Mouse (Mus musculus) ZHBTc4 (cell line): ENCODE data around the gene Gm6993.

Source experiments
- DNase-seq: peaks from one replicate; pipeline ENCODE4 v3.0.0-alpha.2; 2011; ENCODE audit warnings: low read depth, low spot score

Gm6993 gene

GRCm38 (mm10) chr12:31240470-31240869 lies at the start of gene Gm6993:
Gene Gm6993, plus strand, starts transcription at chr12:31240770.
- DNase-seq, result no peak

GRCm38 (mm10) chr12:31191329-31191954 lies 49.1 kb upstream of the Gm6993 start:
- DNase-seq, result peak; percentile 4

DNA sequence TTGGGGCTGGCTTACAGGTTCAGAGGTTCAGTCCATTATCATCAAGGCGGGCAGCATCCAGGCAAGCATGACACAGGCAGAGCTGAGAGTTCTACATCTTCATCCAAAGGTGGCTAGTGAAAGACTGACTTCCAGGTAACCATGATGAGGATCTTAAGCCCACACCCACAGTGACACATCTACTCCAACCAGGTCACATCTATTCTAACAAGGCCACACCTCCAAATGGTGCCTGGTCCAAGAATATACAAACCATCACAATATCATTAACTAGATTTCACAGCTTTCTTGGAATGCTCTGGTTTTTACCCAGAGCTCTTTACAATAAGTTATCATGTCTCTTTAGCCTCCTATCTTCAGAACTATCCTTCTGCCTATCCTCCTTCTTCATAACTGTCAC lies 38.1 kb upstream of the Gm6993 start:
- DNase-seq, result no peak

- no peak for DNase-seq
Observed at GRCm38 (mm10) chr12:31203746-31204455, 36.7 kb upstream of the Gm6993 start.

DNA sequence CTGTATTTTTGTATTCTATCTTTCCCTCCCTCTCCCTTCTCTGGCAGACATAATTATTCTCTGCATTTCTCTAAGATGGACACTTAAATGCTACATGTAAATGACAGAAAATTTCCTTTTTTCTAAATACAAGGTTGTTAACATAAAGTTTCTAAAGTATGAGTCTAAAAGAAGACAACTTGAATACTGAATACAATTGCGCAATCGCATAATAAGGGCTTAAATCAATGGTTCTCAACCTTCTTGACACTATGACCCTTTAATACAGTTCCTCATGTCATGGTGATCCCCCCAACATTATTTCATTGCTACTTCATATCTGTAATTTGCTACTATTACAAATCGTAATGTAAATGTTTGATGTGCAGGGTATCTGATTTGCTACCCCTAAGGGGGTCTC lies 35.7 kb upstream of the Gm6993 start:
- no peak for DNase-seq

GRCm38 (mm10) chr12:31205983-31206633 lies 34.5 kb upstream of the Gm6993 start:
- DNase-seq, result no peak

DNA sequence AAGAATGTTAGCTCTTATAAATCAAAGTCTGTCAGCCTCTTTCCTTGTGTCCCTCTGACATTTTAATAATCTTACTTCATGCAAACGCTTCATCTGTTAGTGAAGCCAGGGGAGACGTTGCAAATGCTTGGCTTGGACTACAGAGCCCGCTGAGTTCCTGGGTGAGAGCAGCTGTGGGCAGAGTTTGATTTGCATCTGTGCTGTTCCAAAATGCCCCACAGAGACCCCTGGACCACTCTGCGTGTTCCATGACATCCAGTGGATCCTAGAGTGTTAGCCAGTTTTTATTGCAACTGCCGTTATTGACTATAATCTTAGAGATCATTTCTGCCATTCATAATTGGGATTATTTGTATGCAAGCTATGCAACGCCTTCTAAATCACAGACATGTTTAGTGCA lies 31.8 kb upstream of the Gm6993 start:
- DNase-seq, result no peak

- DNase-seq, result no peak
Observed at GRCm38 (mm10) chr12:31209377-31209805, 31.2 kb upstream of the Gm6993 start.

DNA sequence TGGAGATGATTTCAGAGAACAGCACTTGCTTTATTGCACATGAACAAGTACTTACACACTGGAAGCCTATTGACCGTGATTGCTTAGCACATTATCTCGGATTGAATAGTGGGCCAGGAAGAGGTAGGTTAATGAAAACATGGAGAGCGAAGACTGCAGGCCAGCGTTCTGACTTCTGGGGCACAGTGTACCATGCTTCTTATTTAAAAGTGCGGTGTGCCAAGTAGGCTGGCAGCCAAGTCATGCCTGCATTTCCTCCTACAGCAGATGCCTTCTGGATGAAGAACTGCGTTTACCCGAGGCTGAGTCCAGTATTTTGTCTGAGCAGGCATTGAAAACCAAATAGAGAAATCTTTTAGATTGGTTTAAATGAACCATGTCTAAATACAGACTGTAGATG lies 27.0 kb upstream of the Gm6993 start:
- DNase-seq, result no peak

DNA sequence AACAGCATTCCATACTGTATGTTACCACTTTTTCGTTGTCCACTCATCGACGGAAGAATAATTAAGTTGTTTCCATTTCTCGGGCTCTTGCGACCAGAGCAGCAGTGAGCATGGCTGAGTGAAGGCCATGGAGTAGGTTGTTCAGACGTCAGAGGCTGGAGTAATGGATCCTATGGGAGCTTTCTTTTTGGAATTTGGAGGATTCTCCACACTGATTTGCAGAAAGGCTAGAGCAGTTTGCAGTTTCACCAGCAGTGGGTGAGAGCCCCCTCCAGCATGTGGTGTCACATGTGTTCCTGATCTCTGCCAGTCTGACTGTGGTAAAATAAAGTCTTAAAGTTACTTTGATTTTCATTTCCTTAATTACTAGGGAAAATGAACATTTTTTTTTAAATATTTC lies 25.6 kb upstream of the Gm6993 start:
- no peak for DNase-seq

DNA sequence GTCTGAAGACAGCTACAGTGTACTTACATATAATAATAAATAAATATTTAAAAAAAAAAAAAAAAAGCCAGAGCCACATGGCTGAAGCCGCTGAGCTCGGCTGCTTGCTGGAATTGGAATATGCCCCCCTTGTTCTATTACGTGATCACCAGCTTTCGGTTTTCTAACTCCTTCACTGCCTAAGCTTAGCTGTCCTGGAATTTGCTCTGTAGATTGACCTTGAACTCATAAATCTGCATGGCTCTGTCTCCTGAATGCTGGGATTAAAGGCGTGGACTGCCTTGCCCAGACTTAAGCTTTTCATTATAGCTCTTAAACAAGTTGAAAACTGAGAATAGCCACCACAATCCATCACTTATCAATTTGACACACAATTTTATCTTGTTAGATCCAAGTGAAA lies 23.3 kb upstream of the Gm6993 start:
- no peak for DNase-seq

DNA sequence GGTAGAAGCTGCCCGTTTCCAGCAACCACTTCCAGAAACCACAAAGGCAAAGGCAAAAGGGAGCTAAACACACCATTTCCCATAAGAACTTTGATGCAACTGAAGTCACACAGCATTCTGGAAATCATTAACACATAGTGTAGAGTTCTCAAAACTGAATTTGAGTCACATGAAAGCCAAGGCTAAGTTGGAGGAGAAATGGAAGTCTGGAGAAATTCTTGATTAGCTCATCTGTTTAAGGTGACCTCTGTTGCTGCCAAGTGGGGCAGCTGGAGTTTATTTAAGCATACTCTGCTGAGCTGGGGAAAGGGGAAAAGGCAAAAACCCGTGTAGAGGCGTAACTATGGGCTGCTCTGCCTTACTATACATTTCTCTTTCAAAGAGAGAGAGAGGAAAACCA lies 21.8 kb upstream of the Gm6993 start:
- DNase-seq, result no peak

- DNase-seq, result no peak
Observed at GRCm38 (mm10) chr12:31221522-31221921, 19.0 kb upstream of the Gm6993 start.

DNA sequence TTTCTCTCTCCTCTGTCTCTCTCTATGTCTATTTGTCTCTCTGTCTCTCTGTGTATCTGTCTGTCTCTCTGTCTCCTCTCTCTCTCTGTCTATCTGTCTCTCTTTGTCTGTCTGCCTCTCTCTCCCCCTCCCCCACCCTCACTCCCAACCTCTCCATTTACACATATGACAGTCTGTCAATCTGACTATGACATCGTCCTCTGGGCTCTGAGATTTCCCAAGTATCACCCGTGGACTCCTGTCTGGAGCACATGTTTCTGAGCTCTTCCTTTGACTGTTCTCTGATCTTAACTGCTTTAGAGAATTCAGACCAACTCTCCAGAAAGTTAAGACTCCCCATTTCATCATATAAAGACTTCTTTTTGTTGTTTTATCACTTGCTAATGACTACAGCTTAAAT lies 18.3 kb upstream of the Gm6993 start:
- peak; percentile 45 for DNase-seq

DNA sequence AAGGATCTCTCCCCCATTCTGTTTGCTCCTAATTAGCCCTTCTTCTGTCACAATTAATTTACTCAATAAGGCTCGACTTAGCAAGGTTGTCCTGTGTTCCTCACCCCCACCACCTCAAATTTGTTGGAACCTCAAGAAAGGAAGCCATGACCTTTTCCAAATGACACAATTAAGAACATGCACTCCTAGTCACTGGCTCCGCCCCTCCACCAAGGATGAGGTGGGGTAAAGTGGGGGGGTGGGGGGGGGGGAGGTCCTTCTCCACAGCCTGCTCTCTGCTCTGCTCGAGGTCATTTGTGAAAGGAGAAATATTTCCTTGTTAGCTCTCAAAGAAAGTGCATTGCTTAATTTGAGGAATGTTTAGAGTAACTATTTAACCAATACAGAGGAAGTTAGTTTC lies 17.8 kb upstream of the Gm6993 start:
- DNase-seq, result peak; percentile 45

DNA sequence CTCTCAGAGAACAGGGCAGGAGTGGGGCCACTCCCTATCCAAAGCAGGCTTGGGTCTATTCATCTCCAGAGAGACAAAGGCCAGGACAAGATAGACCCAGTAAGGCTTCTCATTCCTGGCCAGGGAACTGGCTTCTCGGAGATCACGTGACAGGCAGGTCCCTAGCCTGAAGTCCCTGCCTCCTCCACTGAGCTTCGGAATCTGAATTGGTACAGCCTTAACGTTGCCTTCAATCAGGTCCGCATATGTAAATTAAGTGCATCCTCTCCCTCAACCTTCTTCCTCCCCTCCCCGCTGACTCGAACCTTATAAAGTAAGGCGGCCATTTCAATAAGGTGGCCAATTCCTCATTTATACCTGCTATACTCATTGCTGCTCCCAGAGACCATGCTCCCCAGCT lies 15.1 kb upstream of the Gm6993 start:
- peak; percentile 96 for DNase-seq

GRCm38 (mm10) chr12:31227167-31227566 lies 13.4 kb upstream of the Gm6993 start:
- no peak for DNase-seq

GRCm38 (mm10) chr12:31228878-31229277 lies 11.7 kb upstream of the Gm6993 start:
- no peak for DNase-seq

DNA sequence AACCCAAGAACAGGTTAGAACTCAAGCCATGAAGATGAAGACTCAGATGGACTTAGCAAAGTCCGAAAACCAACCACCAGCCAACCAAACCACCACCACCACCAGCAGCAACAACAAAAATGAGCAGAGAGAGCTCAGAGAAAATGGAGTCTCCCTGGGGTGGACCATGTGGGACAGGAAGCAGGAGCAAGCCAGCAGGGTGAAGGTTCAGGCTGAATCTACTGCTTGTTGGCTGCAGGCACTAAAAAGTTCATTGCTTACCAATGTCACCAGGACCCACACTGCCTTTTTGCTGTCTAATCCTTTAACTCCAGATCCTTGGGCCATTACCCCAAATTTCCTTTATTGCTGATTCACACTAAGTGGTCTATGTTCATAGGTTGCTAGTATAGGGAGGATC lies 7.9 kb upstream of the Gm6993 start:
- no peak for DNase-seq

GRCm38 (mm10) chr12:31235018-31235417 lies 5.6 kb upstream of the Gm6993 start:
- DNase-seq, result no peak

GRCm38 (mm10) chr12:31236861-31237595 lies 3.5 kb upstream of the Gm6993 start:
- no peak for DNase-seq

- DNase-seq, result peak; percentile 30
Observed at GRCm38 (mm10) chr12:31239031-31239583, 1.5 kb upstream of the Gm6993 start.
